Mouse (Mus musculus): Measurements from ENCODE around the gene Bend6.
"Not testable (repeated sequence)": the region's sequence is repeated elsewhere in the genome, so short reads cannot be mapped to it uniquely, and the experiment has no call there.

Gene Bend6

DNA sequence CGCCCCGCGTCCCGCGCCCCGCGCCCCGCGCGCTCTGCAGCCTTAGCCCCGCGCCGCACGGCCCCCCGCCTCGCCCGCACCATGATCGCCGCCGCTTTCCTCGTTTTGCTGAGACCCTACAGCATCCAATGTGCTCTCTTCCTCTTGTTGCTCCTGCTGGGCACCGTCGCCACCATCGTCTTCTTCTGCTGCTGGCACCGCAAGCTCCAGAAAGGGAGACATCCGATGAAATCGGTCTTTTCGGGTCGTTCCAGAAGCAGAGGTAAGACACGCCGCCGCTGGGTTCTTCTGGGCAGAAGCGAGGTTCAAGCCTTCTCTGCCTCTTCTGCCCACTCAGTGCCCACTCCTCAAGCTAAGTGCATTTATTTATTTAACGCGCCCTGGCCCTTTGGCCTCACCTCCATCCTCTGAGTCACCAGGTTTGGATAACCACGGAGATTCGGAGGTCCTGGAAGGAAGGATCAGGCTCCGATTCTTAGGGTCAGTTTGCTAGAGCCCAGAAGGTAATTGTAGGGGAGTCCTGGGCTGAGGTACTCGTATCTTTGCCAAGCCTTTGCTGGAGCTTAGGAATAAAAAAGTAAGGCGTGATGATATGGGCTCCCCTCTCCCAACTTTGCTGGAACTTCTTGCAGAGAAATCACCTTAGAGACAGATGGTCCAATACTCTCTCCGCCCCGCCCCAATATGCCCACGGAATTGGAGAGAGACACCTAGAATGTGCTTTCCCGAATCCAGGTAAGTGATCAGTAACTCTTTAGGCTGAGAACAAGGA, 761 bp upstream of the Bend6 start, which contains the start of gene Dst:
Gene Dst (plus strand): TSS at position 35 of the 772 bp plus-strand sequence.
- DNase-seq (ENCODE audit: extremely low read depth, low read depth, low spot score), result no peak

DNA sequence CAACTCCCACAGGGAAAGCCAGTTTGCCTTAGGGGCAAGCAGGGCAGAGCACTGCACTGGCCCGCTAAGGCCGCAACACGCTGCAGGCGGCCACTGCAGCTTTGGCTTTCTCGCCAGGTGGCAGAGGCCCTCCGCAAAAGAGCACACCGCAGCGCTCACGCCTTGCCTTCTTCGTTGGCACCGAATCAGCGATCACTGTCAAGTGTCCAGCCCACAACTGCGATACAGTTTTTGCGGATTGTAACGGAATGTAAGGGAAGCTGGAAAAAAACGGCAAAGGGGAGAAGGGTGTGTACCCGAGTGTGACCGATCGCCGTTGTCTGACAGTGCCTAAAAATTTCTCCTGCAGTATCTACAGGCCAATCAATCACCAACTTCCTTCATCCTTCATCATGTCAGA, 689 bp downstream of the Bend6 start:
- no peak for DNase-seq (ENCODE audit: extremely low read depth, low read depth, low spot score)

DNA sequence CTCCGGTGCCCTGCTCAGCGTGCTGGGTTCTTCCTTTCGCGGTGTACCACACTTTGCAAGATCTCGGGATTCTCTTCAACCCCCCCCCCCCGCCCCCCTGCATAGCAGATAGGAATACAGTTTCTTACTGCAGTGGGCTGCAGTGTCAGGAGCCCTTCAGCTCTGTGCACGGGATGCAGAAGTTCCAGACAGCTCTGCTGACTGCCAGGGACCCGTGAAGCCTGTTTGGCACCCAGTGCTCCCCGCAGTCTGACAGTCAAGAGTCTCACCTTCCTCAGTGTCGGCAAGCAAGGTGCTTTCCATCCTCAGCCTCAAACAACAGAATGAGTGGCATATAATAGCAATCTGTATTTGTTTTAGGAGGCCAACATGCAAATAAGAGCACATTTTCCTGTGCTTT, 1.4 kb downstream of the Bend6 start:
- no peak for DNase-seq (ENCODE audit: extremely low read depth, low read depth, low spot score)

DNA sequence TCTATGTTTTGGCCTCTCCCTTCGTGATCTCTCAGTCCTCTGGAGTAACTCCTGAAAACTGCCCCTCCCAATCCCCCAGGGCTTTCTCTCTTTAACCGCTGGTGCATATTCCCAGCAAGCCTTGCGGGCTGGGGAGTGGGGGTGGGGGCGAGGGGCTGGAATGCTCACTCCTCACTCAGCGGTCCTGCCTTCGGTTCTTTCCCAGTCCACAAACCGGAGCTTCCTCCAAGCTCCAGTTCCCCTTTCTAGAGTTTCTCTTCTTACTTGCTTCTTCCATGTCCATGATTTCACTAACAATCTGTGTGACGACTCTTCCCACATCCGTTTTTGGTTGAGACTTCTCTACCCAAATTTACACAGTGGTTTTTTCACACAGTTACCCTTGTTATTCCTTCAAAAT, 4.0 kb downstream of the Bend6 start:
- no peak for DNase-seq (ENCODE audit: extremely low read depth, low read depth, low spot score)

DNA sequence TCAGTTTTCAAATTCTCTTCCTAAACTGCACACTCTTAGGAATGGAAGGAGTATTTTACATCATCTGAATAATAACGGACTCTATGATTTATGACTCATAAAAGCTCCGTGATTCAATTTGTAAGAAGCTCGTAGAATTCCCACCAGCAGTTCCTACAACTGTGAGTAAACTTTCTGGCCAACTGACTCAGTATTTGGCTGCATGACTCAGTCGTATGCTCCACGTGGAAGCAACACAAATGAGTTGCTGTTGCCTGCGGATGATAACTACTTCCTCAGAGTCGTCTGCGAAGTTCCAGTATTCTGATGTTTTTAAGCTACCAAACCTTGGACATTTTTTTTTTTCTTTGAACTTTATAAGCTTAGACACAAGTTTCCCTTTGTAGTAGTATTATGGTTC, 7.4 kb downstream of the Bend6 start:
- DNase-seq (ENCODE audit: extremely low read depth, low read depth, low spot score), result no peak

DNA sequence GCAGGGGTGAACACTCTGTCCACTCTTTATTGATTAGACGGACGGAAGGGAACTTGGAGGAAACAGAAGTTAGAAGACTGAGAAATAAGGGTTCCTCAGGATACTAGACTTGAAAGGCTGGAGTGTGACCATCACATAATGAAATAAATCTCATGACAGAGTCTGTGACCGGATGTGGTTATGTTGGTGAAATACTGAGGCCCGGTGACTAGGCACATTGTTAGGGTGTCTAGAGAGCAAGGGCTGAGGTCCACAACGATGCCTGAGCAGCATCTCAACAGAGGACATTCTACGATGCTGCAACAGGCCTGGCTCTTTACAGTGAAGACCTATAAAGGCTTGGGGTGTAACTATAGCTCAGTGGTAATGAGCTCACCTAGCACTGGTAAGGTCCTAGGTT, 9.2 kb downstream of the Bend6 start:
- DNase-seq (ENCODE audit: extremely low read depth, low read depth, low spot score), result no peak

DNA sequence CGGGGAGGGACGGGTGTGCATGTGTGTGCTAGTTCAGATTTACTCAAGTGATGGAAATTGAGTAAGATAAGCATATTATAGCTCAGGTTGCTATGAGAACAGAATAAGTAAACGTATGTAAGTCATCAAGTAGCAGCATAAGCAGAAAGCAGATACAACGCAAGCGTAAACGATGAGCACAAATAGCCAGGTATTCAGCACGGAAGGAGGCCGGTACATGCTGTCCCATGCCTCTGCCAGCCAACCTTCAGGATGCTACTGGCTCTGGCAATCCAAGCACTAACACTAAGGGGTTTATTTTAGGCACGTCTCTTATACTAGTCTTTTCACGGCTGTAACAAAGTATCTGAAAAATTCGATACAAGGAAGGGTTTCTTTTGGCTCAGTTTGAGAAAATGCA, 10.2 kb downstream of the Bend6 start:
- no peak for DNase-seq (ENCODE audit: extremely low read depth, low read depth, low spot score)

DNA sequence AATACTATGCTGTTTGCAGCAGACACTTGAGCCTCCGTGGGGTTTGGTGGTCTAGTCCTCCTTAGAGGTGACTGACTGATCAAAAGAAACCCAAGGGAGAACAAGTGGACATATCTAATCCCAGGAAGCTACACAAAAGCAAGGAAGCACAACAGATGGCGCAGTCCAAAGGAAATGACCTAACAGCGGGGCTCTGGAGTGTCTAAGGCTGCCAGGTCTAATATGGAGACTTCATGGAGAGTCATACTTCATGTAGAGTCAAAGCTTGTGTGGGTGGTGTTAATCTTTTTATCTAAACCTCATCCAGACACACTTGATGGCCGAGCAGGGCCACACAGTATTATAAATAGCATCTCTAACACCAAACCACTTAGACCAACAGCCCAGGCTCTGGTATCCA, 10.9 kb downstream of the Bend6 start:
- no peak for DNase-seq (ENCODE audit: extremely low read depth, low read depth, low spot score)

DNA sequence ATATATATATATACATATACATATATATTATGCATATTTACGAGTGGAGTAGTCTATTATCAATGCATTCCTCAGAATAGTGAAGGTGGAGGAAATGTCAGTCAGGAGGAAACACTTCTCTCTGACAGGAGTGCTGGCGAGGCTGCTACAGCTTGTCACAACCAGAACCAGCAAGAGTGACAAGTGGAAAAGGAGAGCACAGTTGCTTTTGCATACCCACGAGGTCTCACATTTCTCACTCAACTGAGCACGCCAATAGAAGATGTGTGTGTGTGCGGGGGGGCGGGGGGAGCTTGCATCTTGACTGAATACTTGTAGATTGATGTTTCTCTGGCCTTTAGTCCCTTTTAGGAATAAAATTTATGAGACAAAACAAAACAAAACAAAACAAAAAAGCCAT, 11.5 kb downstream of the Bend6 start:
- DNase-seq (ENCODE audit: extremely low read depth, low read depth, low spot score), result no peak

DNA sequence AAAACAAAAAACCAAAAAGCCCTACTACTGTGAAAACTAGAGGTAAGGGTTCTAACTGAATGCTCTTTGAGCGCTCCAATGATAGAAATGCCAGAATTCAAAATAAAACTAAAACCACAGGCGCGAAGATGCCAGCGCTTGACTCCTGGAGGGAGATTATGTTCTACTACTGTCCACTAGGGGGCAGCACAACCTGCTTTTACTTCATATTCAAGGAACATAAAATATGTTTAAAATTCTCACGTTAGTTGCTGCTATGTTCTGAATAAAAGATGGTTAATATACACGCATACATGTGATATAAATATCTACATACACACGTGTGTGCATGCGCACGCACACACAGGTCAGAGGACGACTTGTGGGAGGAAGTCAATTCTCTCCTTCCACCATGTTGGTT, 14.8 kb downstream of the Bend6 start:
- no peak for DNase-seq (ENCODE audit: extremely low read depth, low read depth, low spot score)

DNA sequence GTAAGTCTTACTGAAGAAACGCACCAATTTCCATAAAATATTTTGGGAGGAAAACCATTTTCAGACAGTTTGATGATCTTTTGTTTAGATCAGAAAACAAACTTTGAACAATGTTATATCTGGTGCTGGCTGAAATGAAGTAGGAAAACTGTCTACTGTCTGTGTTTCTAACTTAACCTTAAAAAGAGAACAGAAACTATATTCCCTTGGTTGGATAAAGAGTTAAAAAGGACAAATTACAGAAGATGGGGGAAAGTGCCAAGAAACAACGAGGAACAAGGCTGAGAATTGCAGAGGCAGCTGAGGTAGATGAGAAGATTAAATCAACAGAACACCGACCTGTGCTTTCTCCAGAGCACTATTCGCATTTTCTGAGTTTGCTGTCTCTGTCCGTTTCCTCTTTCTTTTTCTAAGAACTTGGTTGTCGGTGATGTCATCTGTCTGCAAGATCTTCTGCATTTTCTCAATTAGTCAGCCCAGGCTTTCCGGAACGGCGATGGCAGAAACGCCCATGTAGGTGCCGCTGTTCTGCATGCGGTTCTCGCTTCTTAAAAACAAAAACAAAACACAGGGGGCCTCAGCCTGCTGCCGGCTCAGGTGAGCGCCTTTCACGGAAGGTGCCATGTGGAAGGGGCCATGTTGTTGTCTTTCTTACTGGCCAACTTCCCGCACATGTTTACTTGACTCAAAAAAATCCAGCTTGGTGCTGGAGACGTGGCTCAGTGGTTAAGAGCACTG, 24.3 kb downstream of the Bend6 start:
- DNase-seq (ENCODE audit: extremely low read depth, low read depth, low spot score), result no peak

DNA sequence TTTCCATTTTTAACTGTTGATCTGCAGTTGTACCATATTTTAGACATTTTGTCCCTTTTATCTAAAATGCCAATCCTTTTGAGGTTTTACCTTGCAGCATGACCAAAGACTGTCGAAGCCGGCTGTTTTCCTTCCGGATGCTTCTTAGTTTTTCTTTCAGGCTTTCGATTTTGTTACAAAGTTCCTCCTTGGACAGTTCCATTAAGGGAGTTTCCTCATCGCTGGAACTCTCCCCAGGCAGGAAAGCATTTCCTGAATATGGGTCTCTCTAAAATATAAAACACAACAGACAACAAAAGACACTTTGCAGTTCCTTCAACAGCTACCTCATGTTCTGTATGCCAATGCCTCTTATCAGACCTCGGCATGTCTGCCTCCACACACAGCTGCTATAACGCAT, 29.4 kb downstream of the Bend6 start:
- DNase-seq (ENCODE audit: extremely low read depth, low read depth, low spot score), result no peak

DNA sequence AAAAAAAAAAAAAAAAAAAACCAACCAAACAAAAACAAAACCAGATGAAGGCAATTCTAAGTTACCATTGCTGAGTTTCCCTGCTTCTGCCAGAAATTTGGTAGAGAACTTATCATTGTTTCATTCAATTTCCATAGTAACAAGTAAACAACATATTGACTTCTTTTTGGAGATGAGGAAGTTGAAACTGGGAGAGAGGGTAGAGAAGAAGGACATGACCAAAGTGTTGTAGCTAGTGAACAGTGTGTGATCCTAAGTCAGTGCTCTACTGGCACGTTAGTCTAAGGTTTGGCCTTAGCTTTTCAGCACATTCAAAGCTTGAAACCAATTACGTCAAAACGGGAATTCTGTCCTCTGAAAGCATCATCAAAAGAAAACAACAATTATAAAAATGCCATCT, 31.2 kb downstream of the Bend6 start:
- DNase-seq (ENCODE audit: extremely low read depth, low read depth, low spot score), result no peak

DNA sequence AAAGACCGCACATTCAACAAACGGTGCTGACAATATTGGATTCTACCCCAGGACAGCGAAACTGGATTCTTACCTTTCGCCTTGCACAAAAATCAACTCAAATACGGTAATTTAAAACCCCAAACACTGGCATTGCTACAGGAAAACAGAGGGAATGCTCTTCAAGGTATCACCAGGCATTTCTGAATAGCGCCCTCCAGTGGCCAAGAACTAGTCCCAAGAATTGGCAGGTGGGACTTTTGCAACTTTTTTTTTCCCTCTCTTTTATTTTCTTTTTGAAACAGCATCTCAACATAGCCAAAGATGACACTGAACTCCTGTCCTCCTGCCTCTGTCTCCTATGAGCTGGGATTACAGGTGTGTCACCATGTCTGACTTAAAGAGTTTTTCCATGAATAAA, 31.9 kb downstream of the Bend6 start:
- no peak for DNase-seq (ENCODE audit: extremely low read depth, low read depth, low spot score)

DNA sequence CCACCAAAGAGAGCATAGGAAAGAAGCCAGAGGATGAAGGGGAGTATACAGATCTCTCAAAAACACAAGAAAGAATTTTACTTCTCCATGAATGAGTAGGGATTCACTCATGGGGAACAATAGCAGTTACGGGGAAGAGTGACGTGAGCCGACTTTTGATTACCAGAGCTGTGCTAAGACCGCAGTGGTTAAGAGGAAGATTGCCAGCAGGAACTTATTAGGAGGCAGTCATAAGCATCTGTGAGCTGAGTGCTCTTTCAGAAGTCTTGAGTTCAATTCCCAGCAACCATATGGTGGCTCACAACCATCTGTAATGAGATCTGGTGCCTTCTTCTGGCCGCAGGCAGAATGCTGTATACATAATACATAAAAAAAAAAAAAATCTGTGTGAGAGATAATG, 34.1 kb downstream of the Bend6 start:
- DNase-seq (ENCODE audit: extremely low read depth, low read depth, low spot score), result no peak

DNA sequence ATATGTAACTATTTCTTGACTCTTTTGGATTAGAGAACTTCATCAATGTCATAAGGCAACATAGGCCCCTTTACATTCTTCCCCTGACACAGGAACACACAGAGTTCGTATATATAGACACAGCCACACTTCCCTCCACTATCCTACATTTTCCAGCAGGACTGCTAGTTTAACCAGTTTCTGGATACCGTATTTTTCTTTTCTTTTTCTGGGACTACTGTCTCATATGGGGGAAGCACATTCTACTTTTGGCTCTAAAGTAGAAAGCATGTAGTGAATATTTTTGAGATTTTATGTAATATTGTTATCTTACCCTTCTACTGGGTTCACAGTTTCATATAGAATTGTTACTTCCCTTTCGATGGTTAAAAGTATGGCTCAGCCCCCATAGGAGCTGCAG, 38.2 kb downstream of the Bend6 start:
- no peak for DNase-seq (ENCODE audit: extremely low read depth, low read depth, low spot score)

DNA sequence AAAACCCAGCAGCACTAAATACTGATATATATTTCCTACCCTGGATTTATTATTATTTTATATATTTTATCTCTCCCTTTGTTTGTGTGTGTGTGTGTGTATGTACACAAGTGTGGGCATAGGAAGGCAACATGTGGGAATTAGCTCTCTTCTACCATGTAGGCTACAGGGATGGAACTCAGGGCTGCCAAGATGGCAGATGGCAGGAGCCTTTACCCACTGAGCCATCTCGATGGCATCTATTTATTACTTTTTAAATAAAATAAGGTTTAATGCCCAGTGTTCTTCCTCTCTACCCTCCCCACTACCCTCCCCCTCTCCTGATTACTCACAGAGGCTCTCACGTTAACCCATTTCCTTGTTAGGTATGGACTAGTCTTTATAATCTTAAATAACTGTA, 38.6 kb downstream of the Bend6 start:
- DNase-seq (ENCODE audit: extremely low read depth, low read depth, low spot score), result no peak

DNA sequence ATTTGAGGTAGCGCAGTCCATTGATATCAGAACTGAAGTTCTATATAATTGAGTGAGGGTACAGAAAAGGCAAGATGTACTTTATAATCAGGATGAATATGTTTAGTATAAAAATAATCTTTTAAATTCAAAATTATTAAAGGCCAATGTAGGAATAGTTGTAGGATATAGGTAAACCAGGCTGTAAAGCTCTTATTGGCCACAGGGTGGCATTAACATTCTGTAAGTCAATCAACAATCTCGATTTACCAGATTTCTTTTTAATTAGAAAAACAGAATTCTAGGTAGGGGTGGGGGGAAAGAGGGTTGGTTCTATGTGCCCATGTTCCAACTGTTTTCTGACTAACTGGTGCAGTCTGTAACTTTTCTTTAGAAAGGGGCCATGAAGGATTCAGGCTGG, 60.8 kb downstream of the Bend6 start:
- DNase-seq (ENCODE audit: extremely low read depth, low read depth, low spot score), result no peak

DNA sequence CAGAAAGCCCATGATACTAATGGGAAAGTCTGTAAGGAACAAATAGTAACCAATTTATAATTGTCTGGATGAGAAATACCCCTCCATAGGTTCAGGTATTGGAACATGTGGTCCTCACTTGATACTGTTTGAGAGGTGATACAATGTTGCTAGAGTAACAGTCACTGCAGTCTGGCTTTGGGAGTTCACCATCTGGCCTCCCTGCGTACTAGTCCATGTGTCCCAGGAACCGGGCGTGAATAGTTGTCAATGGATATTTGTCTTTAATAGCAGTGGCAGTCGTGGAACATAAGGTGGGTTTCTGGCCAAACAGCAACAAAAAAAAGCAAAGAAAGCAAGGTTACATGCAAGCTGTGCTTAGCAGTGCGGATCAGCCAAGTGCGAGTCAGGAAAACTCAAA, 63.8 kb downstream of the Bend6 start:
- DNase-seq (ENCODE audit: extremely low read depth, low read depth, low spot score), result no peak

DNA sequence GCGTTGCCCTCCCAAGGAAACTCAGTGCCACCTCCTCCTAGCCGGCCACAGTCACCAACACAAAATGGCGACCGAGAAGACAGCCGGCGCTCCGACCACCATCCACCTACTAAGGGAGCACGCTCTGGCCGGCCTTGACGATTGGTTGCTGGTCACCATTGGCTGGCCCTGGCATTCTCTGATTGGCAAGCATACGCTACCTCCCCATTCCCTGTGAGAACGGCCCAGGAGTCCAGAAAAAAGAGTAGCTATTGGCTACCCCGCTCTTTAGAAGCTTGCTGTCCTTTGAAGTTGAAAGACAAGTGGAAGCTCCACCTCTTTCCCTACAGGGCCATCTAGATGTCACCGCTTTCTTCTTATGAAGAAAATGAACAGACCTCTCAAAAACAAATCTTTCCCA, 68.7 kb downstream of the Bend6 start:
- DNase-seq (ENCODE audit: extremely low read depth, low read depth, low spot score), result not testable (repeated sequence)

DNA sequence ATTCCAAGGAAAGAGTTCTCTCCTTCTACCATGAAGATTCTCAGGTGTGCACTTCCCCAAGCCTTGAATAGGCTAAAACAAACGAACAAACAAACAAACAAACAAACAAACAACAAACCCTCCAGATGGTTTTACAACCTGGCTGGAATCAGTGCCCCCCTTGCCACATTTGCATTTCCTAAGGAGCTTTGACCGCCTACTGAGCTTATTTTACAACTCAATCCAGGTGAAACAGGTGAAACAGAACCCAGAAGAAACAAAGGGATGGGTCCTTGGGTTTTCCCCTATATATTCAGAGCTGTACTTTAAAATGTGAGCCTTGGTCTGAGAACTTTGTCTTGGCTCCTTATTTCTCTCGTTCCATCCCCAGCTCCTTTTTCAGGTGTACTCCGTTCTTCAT, 77.0 kb downstream of the Bend6 start:
- no peak for DNase-seq (ENCODE audit: extremely low read depth, low read depth, low spot score)

DNA sequence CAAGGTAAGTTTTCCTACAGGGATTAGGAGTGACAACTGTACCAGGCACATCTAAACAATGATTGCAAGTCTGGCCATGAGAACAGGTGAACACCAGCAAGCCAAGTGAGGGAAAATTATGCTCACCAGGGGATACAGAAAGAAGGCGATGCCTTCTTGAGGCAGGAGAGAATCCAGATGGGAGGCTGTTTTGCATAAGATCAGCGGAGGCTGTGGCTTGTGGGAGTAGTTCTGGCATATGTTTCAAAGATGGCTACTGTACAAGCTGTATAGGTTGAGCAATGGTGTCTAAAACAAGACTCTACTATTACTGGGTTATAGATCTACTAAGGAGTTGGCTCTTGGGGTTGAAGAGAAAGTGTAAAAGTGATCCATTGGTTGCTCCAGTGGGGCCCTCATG, 89.7 kb downstream of the Bend6 start:
- DNase-seq (ENCODE audit: extremely low read depth, low read depth, low spot score), result no peak
